Mouse (Mus musculus): ENCODE data around the gene Prkcg.

The Prkcg gene

GRCm38 (mm10) chr7:3314121-3314520 lies 25.1 kb downstream of the Prkcg start:
- no peak for DNase-seq (ENCODE audit: extremely low read depth, low read depth, low spot score)

GRCm38 (mm10) chr7:3317704-3318103 lies 28.7 kb downstream of the Prkcg start:
- DNase-seq (ENCODE audit: extremely low read depth, low read depth, low spot score): no peak

GRCm38 (mm10) chr7:3320856-3321255 lies 31.9 kb downstream of the Prkcg start:
- DNase-seq (ENCODE audit: extremely low read depth, low read depth, low spot score): no peak

GRCm38 (mm10) chr7:3323826-3324225 lies 34.8 kb downstream of the Prkcg start:
- DNase-seq (ENCODE audit: extremely low read depth, low read depth, low spot score): no peak

- DNase-seq (ENCODE audit: extremely low read depth, low read depth, low spot score): no peak
These were observed 39.0 kb downstream of the Prkcg start for GRCm38 (mm10) chr7:3327961-3328360.

GRCm38 (mm10) chr7:3329776-3330546 lies 41.0 kb downstream of the Prkcg start:
- DNase-seq (ENCODE audit: extremely low read depth, low read depth, low spot score): no peak

- no peak for DNase-seq (ENCODE audit: extremely low read depth, low read depth, low spot score)
These were observed 42.2 kb downstream of the Prkcg start for GRCm38 (mm10) chr7:3331171-3331570.

- no peak for DNase-seq (ENCODE audit: extremely low read depth, low read depth, low spot score)
These were observed 42.7 kb downstream of the Prkcg start for GRCm38 (mm10) chr7:3331581-3332223.

- no peak for DNase-seq (ENCODE audit: extremely low read depth, low read depth, low spot score)
These were observed 43.2 kb downstream of the Prkcg start for GRCm38 (mm10) chr7:3332224-3332615.

GRCm38 (mm10) chr7:3332619-3333521 lies 43.9 kb downstream of the Prkcg start, which contains the start of gene Cacng7:
Gene Cacng7 (plus strand): TSS chr7:3332955.
- no peak for DNase-seq (ENCODE audit: extremely low read depth, low read depth, low spot score)

GRCm38 (mm10) chr7:3333542-3333941 lies 44.6 kb downstream of the Prkcg start:
- no peak for DNase-seq (ENCODE audit: extremely low read depth, low read depth, low spot score)

- no peak for DNase-seq (ENCODE audit: extremely low read depth, low read depth, low spot score)
These were observed 47.4 kb downstream of the Prkcg start for GRCm38 (mm10) chr7:3336412-3336811.

GRCm38 (mm10) chr7:3338286-3338935 lies 49.4 kb downstream of the Prkcg start:
- no peak for DNase-seq (ENCODE audit: extremely low read depth, low read depth, low spot score)

- DNase-seq (ENCODE audit: extremely low read depth, low read depth, low spot score): no peak
These were observed 50.0 kb downstream of the Prkcg start for GRCm38 (mm10) chr7:3339010-3339409.

- no peak for DNase-seq (ENCODE audit: extremely low read depth, low read depth, low spot score)
These were observed 54.9 kb downstream of the Prkcg start for GRCm38 (mm10) chr7:3343861-3344260.

- no peak for DNase-seq (ENCODE audit: extremely low read depth, low read depth, low spot score)
These were observed 56.3 kb downstream of the Prkcg start for GRCm38 (mm10) chr7:3345301-3345700.

- no peak for DNase-seq (ENCODE audit: extremely low read depth, low read depth, low spot score)
These were observed 58.6 kb downstream of the Prkcg start for GRCm38 (mm10) chr7:3347366-3348287.

GRCm38 (mm10) chr7:3348326-3348725 lies 59.3 kb downstream of the Prkcg start:
- no peak for DNase-seq (ENCODE audit: extremely low read depth, low read depth, low spot score)

- no peak for DNase-seq (ENCODE audit: extremely low read depth, low read depth, low spot score)
These were observed 60.8 kb downstream of the Prkcg start for GRCm38 (mm10) chr7:3349775-3350174.

- DNase-seq (ENCODE audit: extremely low read depth, low read depth, low spot score): no peak
These were observed 62.6 kb downstream of the Prkcg start for GRCm38 (mm10) chr7:3351536-3351935.
